Mouse (Mus musculus) adrenal gland, postnatal 25 days (tissue): ENCODE data around the gene Prr23a3. TPM values are rescaled to one million over a fixed set of nuclear protein-coding genes. Genes with fewer than 3 reads are reported as not detected.

Experiments
- DNase-seq: peaks from one replicate; pipeline ENCODE4 v3.0.0; 2021; ENCODE audit warnings: mixed read lengths
- long read RNA-seq: library from polyadenylated mRNA; stranded (forward); transcript quantifications from one replicate; pipeline ENCODE4 v2.0.0, GENCODE M21; 2021
- total RNA-seq: library from RNA; stranded (reverse); gene quantifications from 2 replicates; pipeline ENCODE4 v1.2.3, GENCODE M21; 2021

Prr23a3 gene
- not detected in 2 replicates for total RNA-seq
- long read RNA-seq: 0 reads

DNA sequence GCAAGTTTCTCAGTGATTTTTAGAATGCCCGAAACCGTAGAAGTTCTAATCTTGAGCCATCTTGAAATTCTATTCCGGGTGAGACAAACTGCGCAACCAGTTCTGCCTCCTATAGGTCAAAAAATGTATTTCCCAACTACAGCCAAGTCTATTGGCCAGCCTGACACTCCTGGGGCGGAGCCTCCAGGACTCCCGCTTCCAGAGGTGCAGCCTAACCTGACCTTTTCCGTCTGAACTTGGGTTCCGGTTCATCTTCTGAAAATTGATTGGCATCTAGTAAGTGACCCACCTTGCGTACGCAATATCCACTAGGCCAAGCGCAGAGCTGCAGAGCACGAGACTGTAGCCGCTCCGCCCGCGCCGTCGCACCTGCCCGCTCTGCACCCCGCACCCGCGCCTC is at the start of gene Prr23a3:
TSS of gene Prr23a3 (plus strand) at position 197 of the 400 bp plus-strand sequence.
- no peak for DNase-seq

DNA sequence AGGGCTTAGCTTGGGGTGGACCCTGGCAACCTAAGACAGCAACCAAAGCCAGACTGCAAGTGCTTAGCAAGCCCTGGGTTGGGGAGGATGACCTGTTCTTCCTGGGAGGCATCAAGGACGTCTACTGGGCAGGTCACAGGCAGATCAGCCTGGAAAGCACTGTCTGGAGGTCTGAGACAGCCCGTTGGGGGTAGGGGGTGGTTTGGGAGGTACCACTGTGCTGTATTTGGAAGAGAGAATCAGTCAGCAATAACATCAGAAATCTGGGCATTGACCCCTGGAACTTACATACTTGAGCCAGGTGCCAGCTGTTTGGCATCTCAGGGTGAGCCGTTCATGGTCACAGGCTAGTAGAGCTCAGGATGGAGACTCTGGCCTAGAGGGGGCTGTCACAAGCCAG is 48.5 kb upstream of the Prr23a3 start:
- no peak for DNase-seq

DNA sequence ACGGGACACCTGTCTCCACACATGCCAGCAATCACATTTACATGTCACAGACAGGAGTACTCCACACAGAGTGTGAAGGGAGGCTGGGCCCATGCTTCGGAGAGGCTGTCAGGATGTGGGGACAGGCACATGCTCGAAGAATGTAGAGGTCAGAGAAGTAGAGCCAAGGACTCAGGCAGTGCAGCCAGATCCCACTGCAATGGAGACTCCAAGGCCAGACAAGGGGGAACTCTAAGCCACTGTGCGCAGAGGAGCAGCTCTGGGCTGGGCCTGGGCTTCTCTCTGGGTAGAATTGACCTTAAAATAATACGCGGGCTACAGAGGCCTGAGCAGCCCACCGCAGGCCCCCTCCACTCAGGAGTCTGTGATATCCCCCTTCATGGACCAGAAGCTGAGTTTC is 47.0 kb upstream of the Prr23a3 start:
- DNase-seq: no peak

DNA sequence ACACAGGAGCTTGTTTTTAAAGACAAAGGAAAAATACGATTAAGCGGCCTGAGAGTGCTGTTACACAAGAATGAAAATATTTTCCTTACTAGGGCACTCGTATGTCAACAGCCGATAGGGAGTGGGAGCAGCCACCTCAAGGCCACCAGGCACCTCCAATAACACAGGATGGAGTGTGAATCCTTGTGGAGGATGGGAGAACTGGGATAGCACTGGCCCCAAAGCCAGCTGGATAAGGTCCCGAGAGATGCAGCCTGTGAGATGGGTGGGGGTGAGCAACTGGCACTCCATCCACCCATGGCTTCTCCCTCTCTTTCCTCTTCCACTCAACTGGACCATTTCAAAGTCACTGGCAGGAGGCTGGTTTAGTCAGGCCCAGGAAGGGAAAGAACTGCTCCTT is 45.6 kb upstream of the Prr23a3 start:
- no peak for DNase-seq

DNA sequence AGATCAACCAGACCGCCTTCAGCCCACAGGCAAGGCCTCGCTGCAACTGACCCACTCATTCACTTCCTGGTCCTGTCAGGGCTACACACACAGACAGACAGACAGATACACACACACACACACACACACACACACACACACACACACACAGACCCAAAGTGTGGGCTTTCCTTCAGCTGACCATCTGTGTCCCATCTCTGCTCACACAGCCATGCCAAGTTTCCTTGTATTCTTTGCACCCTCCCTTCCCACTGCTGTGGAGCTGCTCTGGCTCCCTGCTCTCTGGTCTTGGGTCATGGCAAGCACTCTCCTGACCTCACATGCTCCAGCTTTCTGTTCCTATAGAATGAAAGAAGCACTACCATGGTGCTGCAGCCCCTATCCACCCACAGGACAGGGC is 45.1 kb upstream of the Prr23a3 start:
- no peak for DNase-seq

DNA sequence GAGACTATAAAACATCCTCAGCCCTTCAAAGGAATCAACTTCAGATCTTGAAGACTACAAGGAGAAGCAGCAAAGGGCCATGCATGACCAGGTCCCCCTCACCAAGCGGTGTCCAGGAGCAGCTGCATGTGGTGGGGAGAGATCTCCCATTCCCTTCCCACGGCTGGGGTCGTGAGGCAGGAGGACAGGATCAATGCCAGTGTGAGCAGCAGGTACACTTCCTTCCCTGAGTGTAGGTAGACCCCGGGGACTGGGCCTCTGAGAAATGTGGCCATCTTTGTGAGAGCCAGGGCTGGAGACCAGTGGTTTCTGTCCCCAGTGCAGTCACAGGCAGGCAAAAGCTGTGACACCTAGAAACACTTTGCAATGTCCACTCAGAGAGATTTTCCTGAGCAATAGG is 44.1 kb upstream of the Prr23a3 start:
- DNase-seq: no peak

DNA sequence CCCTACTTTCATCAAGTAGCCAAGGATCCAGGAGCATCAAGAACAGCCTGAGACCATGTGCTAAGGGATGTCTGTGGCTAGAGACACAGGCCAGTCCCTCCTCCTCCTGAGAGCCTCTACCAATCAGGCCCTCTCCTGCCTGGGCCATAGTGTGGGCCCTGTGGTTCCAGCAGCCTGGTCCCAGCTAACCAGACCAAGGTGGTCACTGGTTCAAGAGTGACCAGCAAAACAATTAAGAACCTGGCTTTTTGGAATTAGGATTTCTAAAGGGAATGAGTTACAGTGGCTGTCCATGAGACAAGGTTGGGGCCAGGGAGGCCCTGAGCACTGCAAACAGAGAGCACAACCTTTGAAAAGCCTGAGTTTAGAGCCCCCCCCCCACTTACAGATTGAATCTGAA is 43.5 kb upstream of the Prr23a3 start:
- DNase-seq: no peak

DNA sequence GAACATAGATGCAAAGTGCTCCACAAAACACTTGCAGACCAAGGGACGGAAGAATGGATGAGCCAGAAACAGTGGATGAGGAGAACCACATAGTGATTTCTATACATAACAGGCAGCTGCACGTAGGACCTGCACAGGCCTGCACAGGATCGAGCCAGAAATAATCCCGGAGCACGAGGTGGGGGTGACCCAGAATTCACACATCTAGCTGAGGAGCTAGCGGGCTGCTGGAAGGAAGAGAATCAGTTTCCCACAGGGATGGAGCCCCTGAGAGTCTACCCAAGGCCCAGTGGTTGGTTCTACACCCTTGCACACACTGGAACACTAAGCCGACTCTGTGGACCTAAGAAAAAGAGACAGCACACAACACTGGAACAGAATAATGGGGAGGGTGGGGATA is 40.8 kb upstream of the Prr23a3 start:
- no peak for DNase-seq

DNA sequence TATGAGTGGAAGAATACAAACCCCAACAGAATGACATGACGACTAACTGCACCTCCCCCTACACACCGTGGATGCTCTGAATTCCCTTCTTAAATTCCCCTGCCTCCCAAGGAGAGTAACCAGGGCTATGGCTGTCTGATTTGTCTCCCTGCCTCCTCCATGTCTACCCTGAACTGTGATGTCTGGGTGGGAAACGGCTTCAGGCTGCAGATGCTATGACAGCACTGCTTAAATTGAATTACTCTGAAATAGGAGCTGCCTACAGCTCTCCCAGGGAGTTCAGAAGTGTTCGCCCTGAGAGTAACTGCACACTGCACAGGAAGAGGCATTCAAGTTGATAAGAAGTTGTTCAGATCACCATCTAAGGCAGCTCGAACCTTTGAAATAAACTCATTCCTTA is 35.1 kb upstream of the Prr23a3 start:
- DNase-seq: no peak

DNA sequence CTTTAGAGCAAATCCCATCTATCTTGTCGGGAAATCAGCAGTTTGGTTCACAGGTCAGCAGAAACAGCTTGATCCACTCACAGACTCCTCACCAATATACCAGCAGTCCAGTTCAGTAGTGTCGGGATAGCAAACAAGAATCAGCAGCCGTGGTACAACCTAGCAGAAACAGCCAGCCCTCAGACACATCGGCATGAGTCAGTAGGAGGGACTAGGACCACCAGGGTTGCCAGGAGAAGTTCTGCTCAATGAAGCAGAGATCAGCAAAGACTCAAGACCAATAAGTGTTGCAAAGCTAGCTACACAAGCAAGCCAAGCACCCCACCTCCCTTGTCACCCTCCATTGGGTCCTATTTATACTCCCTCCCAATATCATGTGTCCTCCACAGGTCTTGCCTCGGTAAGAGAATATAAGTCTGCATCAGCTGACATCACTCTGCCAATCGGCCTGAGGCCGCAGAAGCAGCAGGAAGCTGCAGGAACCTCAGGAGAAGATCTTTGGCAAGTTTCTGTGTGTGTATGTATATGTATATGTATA is 27.0 kb upstream of the Prr23a3 start:
- DNase-seq: no peak

DNA sequence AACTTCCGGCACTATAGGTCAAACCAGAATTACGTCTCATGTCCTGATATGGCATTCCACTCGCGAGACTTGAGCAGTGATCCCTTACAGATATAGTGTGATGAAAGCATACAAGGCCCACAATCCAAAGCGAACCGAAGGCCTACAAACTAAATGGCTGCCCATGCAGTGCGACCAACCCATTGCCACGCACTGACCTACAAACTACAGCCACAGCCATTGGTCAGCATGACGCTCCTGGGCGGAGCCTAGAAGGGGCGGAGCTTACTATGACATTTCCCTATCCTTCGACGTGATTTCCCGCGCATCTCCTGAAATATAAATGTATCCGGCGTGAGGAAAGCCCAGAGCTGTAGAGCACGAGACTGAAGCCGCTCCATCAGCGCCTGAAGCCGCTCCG is 22.4 kb upstream of the Prr23a3 start, which contains the start of gene Prr23a1:
TSS of gene Prr23a1 (plus strand) at position 387 of the 400 bp plus-strand sequence.
- no peak for DNase-seq

DNA sequence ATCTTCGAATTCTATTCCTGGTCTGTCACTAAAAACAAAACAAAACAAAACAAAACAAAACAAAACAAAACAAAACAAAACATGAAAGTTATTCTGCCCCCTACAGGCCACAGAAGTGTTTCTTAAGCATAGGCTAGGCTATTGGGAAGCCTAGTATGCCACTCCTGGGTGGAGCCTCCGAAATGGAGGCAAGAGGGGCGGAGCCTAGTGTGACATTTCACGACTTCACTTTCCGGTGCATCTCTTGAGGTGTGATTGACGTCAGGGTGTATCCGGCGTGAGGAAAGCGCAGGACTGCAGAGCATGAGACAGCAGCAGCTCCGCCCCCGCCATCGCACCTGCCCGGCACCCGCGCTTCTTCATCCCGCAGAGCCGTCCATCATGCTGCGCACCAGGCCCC is 8.4 kb upstream of the Prr23a3 start, which contains the start of gene Prr23a2:
TSS of gene Prr23a2 (plus strand) at position 285 of the 400 bp plus-strand sequence.
- DNase-seq: no peak

DNA sequence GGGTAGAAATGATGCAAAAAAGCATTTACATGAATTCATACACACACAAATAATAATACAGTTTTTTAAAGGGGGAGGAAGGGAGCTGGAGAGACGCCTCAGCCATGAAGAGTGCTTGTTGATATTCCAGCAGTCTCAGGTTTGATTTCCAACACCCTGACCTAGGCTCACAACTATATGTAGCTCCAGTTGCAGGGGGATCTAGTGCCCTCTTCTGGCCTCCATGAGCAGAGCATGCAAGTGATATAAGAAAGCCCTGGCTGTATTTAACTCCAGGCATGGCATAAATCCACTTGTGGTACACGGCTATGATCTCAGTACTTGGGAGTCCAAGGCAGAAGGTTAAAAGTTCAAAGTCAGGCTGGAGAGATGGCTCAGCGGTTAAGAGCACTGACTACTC is 1.1 kb upstream of the Prr23a3 start:
- no peak for DNase-seq

DNA sequence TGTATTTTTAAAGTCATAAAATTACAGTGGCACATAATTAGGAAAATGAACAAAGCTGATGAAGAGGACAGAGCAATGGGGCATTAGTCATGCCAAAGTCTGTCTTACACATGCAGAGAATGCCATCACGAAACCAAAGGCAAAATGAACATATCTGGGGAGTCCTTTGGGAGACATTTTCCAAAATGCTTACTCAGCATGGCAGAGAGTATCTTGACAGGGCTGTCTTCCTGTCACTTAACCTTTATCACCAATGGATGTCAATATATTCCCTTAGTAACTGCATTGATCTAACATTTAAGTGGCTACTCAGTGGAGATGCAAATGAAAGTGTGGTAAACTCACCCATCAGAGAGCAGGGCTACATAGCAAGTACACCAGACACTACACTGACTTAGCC is 36.9 kb downstream of the Prr23a3 start:
- no peak for DNase-seq

DNA sequence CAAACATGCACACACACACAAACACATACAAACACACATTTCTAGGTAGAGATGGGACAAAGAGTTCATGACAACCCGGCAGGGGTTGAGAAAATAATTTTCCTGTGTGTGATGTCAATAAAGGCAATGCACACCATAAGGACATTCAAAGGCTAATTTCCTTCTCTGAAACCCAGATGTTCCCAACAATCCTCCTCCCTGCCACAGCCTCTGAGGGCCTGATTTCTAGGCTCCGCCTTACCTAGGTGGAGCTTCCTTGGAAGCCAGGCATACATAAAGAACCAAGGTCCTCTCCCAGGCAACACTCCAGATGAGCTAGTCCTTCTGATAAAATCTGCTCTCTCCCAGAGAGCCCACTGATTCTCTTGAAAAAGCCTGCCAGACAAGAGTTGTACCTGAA is 38.3 kb downstream of the Prr23a3 start, which contains the start of gene 7420426K07Rik:
TSS of gene 7420426K07Rik (plus strand) at position 301 of the 400 bp plus-strand sequence.
- DNase-seq: no peak

Other genes starting within 250 kb of the Prr23a3 start
- not detected in 2 replicates for gene Prr23a1, start 22.3 kb upstream of the Prr23a3 start, total RNA-seq
- gene Prr23a2, start 8.3 kb upstream of the Prr23a3 start, total RNA-seq: not detected in 2 replicates
- gene 7420426K07Rik, start 38.4 kb downstream of the Prr23a3 start, total RNA-seq: not detected in 2 replicates
- gene Foxl2, start 90.5 kb downstream of the Prr23a3 start, total RNA-seq: not detected in 2 replicates
- gene Faim, start 121.6 kb downstream of the Prr23a3 start, total RNA-seq: 25.5 and 29.5 TPM in 2 replicates
- gene Gm1123, start 170.9 kb downstream of the Prr23a3 start, total RNA-seq: not detected in 2 replicates